Mouse (Mus musculus) embryonic facial prominence, embryonic 11.5 days (tissue): ENCODE data around the gene Grk3. TPM values are rescaled to one million over a fixed set of nuclear protein-coding genes. Genes with fewer than 3 reads are reported as not detected.

Experiments used
- ATAC-seq: fragments of 200-750 bp; cut with Nextera tagmentation; replicated peaks from 2 replicates; pipeline ENCODE4 v1.8.0; 2017; ENCODE audit warnings: low read depth; ENCODE audit not compliant: insufficient number of reproducible peaks, low FRiP score, low TSS enrichment
- DNase-seq: peaks from one replicate; pipeline ENCODE4 v3.0.0-alpha.2; 2015; ENCODE audit warnings: low spot score
- H3K27ac ChIP-seq: fragments of 300-500 bp; sonication (generic); replicated peaks from 2 replicates; pipeline ENCODE4 v1.5.1; 2014; ENCODE audit warnings: mild to moderate bottlenecking, low read depth, low read length, control low read depth
- H3K27me3 ChIP-seq: fragments of 300-500 bp; sonication (generic); 2 replicates; pipeline ENCODE4 v1.6.1; 2014; ENCODE audit warnings: mild to moderate bottlenecking, low read length, moderate library complexity, mixed read lengths; ENCODE audit not compliant: control insufficient read depth, insufficient read depth
- H3K36me3 ChIP-seq: fragments of 300-500 bp; sonication (generic); replicated peaks from 2 replicates; pipeline ENCODE4 v1.6.1; 2014; ENCODE audit warnings: low read depth, mild to moderate bottlenecking, low read length, moderate library complexity, mixed read lengths; ENCODE audit not compliant: control insufficient read depth, insufficient read depth
- H3K4me1 ChIP-seq: fragments of 300-500 bp; sonication (generic); 2 replicates; pipeline ENCODE4 v1.6.1; 2014; ENCODE audit warnings: low read length, mixed read lengths; ENCODE audit not compliant: control insufficient read depth, insufficient read depth
- H3K4me2 ChIP-seq: fragments of 300-500 bp; sonication (generic); 2 replicates; pipeline ENCODE4 v1.6.1; 2014; ENCODE audit warnings: low read depth, mild to moderate bottlenecking, control low read depth, low read length, moderate library complexity
- H3K4me3 ChIP-seq: fragments of 300-500 bp; sonication (generic); 2 replicates; pipeline ENCODE4 v1.5.1; 2014; ENCODE audit warnings: low read depth, low read length, control low read depth
- H3K9ac ChIP-seq: fragments of 300-500 bp; sonication (generic); replicated peaks from 2 replicates; pipeline ENCODE4 v1.6.1; 2014; ENCODE audit warnings: mild to moderate bottlenecking, control low read depth, low read length
- H3K9me3 ChIP-seq: fragments of 300-500 bp; sonication (generic); replicated peaks from 2 replicates; pipeline ENCODE4 v1.6.1; 2016; ENCODE audit warnings: mild to moderate bottlenecking, low read length, inconsistent platforms, mixed read lengths; ENCODE audit not compliant: control insufficient read depth
- WGBS: fragments of 180-500 bp; shearing (Covaris S2); extraction: QIAGEN DNeasy Blood & Tissue Kit; methylation state at CpG from one replicate; pipeline ENCODE4 v1.1.7; 2014; 5-methylcytosine and 5-hydroxymethylcytosine counted together
- polyA plus RNA-seq: library from polyadenylated mRNA; unstranded; fragments of >200 nt; fragmentation: Nextera tagmentation; extraction: Ambion mirVana; gene quantifications from 2 replicates; pipeline ENCODE4 v1.2.1, GENCODE M21; 2014

The Grk3 gene
- polyA plus RNA-seq, 1 experiment from 2014 or later, result 2.7 TPM

DNA sequence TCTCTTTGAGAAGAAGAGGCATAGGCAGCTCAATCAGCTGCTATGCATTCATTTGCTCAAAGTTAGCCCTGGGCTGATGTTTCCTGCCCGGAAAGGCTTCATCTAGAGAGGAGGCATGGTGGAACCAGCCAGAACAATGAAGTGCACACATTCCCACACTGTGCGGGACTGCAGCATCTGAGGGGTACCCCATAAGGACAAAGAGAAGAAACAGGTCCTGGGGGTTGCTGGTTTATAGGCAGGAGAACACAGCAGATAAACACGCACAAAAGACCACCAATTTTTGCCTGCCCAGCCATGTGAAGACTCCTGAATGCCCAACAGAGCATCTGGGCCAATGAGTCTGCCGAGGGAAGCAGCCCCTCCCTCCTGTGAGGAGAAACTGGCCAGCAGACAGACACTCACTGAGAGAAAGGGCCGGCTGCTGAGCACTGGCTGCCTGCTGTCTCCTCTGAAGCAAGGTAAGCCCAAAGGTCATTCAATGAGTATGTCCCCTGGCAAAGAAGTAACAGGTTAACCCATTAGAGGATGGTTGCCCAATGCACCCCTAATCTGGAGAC is 12.7 kb downstream of the Grk3 start:
- ATAC-seq (no peak), DNase-seq (no peak)
- Histone ChIP-seq H3K4me3 (no peak overlapping the region), H3K36me3 (no peaks in the 10 kb centered on the region), H3K27ac (no peak overlapping the region), H3K4me1 (no peaks in the 10 kb centered on the region), H3K9ac (no peak overlapping the region), H3K4me2 (no peak overlapping the region), H3K9me3 (no peaks in the 10 kb centered on the region), H3K27me3 (no peaks in the 10 kb centered on the region)
- WGBS, result 49% methylated on average over 5 of the region's 5 CpGs

DNA sequence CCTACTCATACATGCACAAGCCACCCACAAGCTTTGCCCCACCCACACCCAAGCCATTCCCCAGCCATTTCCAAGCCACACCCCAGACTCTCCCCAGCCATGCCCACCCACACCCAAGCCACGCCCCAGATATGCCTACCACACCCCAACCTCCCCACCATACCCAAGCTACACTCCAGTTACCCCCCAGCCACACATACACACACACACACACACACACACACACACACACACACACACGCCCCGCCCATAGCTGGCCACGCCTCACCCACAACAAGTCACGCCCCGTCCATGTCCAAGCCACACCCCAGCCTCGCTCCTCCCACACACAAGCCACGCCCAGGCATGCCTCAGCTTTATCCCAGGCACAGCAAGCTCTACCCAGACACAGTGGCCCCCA is 16.4 kb downstream of the Grk3 start:
- no peak overlapping the region for H3K9ac ChIP-seq
- H3K27me3 ChIP-seq, result no peaks in the 10 kb centered on the region
- ATAC-seq, result no peak
- H3K9me3 ChIP-seq, result no peaks in the 10 kb centered on the region
- H3K4me2 ChIP-seq, result no peak overlapping the region
- no peaks in the 10 kb centered on the region for H3K4me1 ChIP-seq
- no peak for DNase-seq
- WGBS, result 81% methylated on average over 8 of the region's 8 CpGs
- H3K36me3 ChIP-seq, result no peaks in the 10 kb centered on the region
- no peak overlapping the region for H3K27ac ChIP-seq
- no peak overlapping the region for H3K4me3 ChIP-seq

DNA sequence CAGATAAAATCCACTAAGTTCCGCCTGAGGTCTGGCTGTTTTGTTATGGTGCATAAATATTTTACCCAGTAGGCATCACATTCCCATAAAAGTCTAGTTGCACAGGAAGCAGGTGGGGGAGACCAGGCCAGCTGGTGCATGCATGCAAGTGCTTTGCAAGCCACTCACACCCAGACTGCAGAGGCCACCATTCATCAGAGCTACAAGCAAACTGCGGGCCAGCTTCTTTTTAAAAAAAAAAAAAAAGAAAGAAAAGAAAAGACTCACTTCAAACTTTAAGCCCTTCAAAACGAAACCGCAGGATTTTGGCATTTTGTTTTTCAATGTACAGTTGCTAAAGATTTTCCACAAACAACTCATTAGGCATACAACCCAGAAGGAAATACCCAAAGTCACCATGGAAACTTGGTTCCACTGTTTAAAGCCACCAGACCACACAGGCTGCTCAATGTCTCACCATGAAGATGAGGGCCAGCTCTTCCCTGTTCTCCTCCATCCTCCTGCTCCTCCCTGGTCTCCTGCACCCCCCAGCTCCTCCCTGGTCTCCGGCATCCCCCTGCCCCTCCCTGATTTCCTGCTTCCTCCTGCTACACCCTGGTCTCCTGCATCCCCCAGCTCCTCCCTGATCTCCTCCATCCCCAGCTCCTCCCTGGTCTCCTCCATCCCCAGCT is 17.9 kb downstream of the Grk3 start:
- Histone ChIP-seq H3K9ac (no peak overlapping the region), H3K27ac (no peak overlapping the region), H3K4me3 (no peak overlapping the region), H3K9me3 (no peaks in the 10 kb centered on the region), H3K4me1 (no peaks in the 10 kb centered on the region), H3K4me2 (no peak overlapping the region), H3K27me3 (no peaks in the 10 kb centered on the region), H3K36me3 (no peaks in the 10 kb centered on the region)
- 71% methylated on average over 5 of the region's 5 CpGs for WGBS
- no peak for DNase-seq
- no peak for ATAC-seq

DNA sequence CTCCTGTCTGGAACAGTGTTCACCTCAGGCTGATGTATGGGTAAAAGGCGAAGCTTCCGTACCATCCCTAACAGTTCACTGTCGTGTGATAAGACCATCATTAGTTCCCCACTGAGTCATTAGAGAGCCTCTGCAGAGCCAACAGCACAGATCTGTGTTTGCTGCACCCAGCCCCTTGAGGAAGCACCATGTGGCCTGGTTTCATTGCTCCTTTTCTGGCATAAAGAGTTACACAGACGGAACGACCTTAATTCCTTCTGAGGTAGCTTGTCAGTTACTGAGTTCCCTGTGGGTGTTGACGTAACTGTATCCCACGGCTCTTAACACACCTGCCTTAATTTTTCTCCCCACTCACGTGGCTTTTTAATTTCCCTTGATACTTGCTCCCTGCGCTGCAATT is 24.3 kb downstream of the Grk3 start:
- Histone ChIP-seq H3K36me3 (no peaks in the 10 kb centered on the region), H3K4me3 (no peak overlapping the region), H3K27ac (no peak overlapping the region), H3K9ac (no peak overlapping the region), H3K27me3 (no peaks in the 10 kb centered on the region), H3K4me1 (no peaks in the 10 kb centered on the region), H3K4me2 (no peak overlapping the region), H3K9me3 (no peaks in the 10 kb centered on the region)
- WGBS, result 74% methylated on average over 9 of the region's 9 CpGs
- DNase-seq (no peak), ATAC-seq (no peak)

DNA sequence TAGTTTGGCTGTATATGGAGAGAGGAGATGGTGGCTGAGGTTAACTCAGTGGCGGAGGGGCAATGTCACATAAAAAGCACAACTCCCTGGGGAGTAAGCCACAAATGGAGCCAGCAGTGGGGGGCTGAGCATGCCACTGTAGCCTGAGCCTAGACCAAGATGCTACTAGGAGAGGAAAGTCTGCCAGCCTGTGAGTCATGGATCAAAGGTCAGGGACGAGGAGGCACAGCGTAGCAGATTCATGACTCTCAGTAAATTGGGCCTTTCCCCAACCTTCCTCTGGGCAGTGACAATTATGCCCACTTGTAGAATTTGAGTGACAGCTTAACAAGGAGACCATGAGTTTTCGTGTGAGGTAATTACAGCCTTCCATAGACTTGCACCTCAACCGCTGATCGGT is 33.7 kb downstream of the Grk3 start:
- Histone ChIP-seq H3K4me2 (no peak overlapping the region), H3K9ac (no peak overlapping the region), H3K36me3 (no peaks in the 10 kb centered on the region), H3K4me1 (no peaks in the 10 kb centered on the region; the same call in 1 of the 2 replicates), H3K9me3 (no peaks in the 10 kb centered on the region), H3K27me3 (no peaks in the 10 kb centered on the region), H3K4me3 (no peak overlapping the region), H3K27ac (no peak overlapping the region)
- DNase-seq, result no peak
- WGBS, result 34% methylated on average over 6 of the region's 6 CpGs
- no peak for ATAC-seq

DNA sequence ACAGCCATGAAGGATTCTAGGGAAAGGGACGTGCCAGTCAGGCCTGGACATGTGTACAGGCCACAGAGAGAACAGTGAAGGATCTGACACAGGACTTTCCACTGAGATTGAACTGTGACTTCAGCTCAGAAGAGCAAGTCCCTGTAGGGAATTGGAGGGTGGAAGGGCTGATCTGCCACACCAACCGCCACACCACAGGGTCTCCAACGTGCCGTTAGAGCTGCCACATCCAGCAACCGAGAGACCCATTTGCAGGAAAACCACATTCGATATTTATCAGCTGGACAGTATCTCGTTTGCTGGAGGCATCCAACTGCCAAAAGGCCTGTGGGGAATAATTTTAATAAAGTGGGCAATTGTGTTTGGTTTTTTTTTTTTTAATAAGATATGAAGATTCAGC is 35.9 kb downstream of the Grk3 start:
- H3K4me2 ChIP-seq, result no peak overlapping the region
- DNase-seq (no peak), ATAC-seq (no peak)
- WGBS, result 92% methylated on average over 7 of the region's 7 CpGs
- H3K4me1 ChIP-seq, result no peaks in the 10 kb centered on the region; the same call in 1 of the 2 replicates
- H3K4me3 ChIP-seq, result no peak overlapping the region
- H3K27me3 ChIP-seq, result no peaks in the 10 kb centered on the region
- H3K9ac ChIP-seq, result no peak overlapping the region
- H3K9me3 ChIP-seq, result no peaks in the 10 kb centered on the region
- H3K36me3 ChIP-seq, result no peaks in the 10 kb centered on the region
- no peak overlapping the region for H3K27ac ChIP-seq

DNA sequence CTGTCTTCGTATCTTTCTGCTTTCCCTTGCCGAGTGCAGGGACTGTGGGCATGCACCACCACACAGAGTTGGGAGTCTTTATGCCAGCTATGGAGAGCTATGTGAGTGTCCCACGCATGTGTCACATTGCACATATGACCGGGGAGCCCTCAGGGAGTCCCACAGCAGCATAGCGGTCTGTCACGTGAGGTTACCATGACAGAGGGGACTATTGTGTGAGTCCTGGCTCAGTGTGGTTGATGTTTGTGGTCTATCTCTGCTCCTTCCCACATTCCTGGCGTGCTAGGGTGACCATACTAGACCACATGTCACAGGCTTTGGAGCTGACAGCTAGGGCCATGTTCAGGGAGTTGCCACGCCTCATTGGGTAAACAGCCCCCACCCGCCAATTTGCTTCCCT is 36.4 kb downstream of the Grk3 start:
- Histone ChIP-seq H3K4me3 (no peak overlapping the region), H3K9ac (no peak overlapping the region), H3K27me3 (no peaks in the 10 kb centered on the region), H3K4me2 (no peak overlapping the region), H3K4me1 (no peaks in the 10 kb centered on the region; the same call in 1 of the 2 replicates), H3K9me3 (no peaks in the 10 kb centered on the region), H3K36me3 (no peaks in the 10 kb centered on the region), H3K27ac (no peak overlapping the region)
- DNase-seq (no peak), ATAC-seq (no peak)
- 91% methylated on average over 9 of the region's 9 CpGs for WGBS

DNA sequence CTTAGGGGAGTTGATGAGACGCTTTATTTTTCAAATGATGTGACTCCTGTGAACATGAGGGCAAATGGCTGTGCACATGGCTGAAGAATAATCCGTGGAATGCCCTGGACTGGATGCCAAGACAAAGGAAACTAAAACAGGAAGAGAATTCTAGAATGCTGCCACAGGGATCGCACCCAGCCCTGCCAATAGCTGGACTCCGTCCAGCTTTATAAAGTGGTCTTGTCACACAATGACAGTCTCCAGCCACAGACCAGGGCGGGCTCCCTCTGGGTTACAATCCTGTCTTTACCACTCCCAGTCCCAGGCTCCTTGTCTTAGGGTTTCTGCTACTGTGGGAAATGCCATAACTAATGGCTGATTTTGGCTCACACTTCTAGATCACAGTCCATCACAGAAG is 38.5 kb downstream of the Grk3 start:
- H3K9ac ChIP-seq, result no peak overlapping the region
- no peaks in the 10 kb centered on the region for H3K27me3 ChIP-seq
- no peaks in the 10 kb centered on the region for H3K9me3 ChIP-seq
- H3K27ac ChIP-seq, result no peak overlapping the region
- 84% methylated on average over 5 of the region's 5 CpGs for WGBS
- no peak overlapping the region for H3K4me2 ChIP-seq
- no peaks in the 10 kb centered on the region; the same call in 1 of the 2 replicates for H3K4me1 ChIP-seq
- no peak for ATAC-seq
- H3K36me3 ChIP-seq, result no peaks in the 10 kb centered on the region
- H3K4me3 ChIP-seq, result no peak overlapping the region
- no peak for DNase-seq
